Mouse (Mus musculus) regulatory T cell (primary cell): ENCODE results near the gene C8b.

Experiments used
- in situ Hi-C: fragments of 300-600 bp; cut with MboI, MseI; formaldehyde crosslinking; loops from one replicate; pipeline ENCODE4 v1.15.1; 2025; ENCODE audit warnings: high pct_unique_total_duplicates

Gene C8b

DNA sequence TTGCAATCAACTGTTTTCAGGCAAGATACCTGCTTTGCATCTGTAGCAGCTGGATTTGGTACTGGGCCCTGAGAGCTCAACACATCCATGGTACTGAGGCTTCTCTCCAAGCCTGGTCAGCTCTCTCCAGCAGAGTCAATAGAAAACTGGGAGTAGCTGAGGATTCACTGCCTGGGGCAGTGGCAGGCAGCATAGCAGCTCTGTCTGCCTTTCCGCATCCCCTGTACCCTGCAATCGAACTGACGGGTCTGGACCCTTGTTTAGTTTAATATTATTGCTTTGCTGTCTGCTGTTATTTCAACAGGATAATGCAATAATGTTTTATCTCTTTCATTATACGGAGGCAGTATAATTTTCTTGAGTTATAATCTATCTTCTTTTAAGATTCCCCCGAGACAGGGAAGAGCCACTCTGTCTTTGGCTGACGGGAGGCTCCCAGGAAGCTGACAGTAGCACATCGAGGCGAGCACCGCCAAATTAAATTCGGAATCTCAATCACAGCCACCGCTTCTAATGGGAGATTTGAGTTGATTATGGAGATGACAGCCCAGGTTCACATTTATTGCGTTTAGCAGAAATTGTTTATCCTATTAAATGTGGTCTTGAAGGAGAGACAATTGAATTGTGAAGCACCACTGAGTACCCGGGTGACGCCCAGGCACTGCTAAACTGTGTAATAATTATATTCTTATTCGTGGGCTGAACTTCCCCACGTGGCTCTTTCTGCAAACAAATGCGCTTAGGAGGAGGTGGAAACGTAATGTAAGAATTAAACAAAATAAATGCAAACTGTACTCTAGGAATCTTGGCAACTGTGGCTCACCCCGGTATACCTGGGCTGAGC is 39.5 kb downstream of the C8b start:
- in situ Hi-C loops, result no loop called here

DNA sequence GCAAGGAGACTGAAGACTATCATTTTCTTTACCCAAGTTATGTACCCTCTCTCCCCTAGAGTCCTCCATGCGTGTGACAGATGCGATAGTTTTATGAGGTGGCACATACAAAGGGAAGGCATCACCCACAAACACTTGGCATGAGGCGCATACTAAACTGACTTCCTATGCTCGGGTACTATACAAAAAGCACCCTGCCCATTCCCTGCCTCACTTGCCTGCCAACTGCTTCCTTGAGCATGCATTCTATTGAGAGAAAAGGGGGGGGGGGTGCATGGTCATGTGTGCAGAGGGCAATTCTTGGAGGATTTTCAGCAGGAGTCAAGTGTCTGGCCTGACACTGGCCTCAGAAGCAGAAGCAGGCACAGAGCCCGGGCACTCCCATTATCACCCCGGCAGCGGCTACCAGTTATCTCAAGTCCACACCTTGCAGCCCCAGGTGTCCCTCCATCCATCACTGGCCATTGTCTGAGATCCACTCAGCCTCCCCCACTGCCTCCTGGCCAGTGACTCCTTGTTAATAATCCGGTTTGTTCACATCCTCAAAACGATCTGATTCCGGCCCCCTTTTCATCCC is 44.7 kb downstream of the C8b start:
- in situ Hi-C loops, result no loop called here

DNA sequence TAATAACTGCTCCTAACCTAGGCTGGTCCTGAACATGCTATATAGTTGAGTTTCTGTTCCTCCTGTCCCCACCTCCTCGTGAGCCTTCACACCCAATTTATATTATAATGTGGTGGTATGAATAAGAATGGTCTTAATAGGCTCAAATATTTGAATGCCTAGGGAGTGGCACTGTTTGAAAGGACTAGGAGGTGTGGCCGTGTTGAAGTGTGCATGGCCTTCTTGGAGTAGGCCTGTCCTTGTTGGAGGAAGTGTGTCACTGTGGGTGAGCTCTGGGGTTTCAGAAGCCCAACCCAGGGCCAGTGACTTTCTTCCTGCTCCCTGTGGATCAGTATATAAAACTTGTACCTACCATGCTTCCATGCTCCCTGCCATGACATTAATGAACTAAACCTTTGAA is 47.5 kb downstream of the C8b start:
- in situ Hi-C loops, result no loop called here

DNA sequence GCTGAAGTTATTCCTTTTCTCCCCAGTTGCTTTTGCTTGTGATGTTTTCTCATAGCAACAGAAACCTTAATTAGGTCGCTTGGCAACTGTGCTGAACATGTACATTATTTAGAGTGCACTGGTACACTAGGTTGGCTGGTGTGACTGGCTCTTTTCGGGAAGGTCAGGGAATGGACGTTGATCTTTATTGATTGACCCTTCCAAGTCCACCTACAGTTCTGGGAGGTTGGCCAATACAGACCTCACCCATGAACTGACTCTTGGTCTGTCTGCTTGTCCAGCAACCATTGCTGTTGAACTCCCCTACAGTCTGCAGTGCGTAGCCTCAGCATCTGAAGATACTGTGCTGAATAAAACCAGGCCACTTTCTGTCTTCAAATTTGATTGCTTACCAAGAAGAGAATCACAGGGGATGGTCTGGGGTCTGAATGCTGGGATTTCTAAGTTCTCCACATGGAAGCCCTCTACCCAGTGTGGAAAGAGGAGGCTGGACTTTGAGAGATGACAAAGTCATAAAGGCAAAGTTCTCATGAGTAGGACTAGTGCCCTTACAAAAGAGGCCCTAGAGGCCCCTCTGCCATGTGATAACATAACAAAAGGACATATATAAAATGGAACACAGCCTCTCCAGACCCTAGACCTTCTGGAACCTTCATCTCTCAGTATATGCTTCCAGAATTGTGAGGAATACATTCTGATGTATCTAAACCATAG is 50.6 kb downstream of the C8b start:
- in situ Hi-C loops, result no loop called here

DNA sequence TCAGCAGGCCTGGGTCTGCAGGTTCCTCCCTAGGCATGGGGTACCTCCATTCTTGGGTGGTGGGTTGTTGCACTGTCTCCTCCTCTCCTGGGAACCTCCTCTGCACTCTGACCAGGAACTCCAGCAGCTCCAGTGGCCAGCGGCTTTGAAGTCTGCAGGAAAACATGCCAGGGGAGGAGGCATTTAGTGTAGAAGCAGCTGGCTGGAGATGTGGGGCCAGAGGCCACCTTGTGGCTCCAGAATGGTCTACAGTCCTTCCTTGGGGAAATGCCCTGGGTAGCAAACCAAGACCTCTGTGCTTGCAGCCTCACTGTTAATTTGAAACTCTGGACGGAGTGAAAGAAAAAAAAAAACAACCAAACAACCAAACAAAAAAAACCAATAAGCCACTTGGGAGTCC is 51.4 kb downstream of the C8b start:
- in situ Hi-C loops, result no loop called here

DNA sequence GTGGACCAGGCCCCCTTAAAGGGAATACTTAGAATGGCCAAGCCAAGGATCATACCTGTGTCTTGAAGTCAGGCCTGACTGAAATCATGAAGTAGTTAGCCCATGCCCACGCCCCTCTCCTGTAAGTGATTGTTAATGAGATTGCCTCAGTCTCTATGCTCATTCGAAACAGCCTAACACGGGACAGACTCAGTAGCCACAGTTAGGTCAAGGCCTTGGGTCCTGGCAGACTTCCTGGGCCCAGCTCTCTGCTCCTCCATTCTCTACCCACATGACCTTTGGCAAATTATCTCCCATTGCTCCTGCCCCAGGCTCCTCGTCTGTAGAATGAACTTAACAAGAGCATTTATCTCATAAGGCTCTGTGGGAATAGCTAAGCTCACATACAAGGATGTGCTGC is 52.9 kb downstream of the C8b start:
- in situ Hi-C loops, result no loop called here

DNA sequence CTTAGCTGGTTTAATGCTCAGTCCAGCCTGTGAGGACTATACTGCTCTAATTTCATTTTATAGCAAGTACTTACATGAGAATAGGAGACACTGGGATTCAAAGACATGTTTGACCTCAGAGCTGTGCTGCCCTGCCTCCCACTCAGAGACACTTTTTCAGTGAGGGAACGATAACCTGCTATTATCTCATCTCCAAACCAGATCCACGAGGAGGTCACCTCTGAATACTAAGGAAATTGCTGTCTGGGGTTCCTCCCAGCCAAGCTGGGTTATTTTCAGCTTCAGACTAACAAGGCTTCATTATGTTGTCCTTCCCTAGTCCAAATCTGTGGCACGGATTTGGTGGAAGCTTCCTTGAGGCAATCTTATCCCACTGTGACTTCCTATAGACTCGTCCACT is 53.8 kb downstream of the C8b start:
- in situ Hi-C loops, result no loop called here

DNA sequence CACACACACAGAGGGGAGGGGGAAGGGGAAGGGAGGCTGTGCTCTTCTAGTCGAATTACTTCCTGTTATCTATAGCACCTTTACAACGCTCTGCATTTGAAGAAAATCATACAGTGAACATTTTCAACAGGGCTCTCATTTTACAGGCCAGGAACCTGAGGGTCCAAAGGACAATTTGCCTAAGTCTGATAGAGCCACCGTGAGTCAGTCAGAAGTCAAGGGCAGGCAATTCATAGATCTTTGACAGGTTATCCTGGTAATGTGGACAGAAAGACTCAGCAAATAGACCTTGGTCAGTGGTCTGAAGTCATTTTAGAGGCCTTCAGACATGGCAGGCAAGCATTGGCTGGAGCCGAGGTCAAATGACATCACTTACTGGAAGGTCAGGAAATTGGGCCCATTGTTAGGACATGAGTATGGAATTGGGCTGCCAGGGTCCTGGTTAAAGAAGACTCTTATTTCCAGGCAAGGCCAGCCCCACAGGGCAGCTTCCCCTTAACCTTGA is 57.5 kb downstream of the C8b start:
- in situ Hi-C loops, result no loop called here

DNA sequence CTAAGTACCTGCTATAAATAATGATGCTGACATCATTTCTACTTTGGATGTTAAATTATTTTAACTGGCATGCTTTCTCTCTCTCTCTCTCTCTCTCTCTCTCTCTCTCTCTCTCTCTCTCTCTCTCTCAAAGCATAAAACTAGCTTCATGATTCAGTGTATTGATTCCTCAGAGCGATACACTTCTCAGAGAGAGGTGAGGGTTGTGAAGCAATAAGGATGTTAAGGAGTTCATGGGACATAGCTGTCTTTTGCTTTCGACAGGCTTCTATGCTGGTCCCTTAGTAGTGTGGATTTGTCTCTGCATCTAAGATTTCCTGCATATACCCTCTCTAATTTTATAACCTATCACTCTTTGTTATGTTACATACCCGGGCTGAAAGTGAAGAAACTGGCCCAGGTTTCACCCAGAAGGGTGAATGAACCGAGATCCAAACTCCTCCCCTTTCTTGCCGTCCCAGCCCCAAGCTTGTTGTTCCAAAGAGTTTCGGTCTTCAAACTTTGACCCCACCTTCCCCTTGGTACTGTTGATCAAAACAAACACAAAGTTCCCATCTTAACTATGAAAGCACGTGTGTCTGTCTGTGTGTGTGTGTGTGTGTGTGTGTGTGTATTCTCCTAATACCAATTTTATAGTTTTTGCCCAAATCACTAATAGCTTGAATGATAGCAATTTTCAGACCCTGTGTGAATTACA is 58.4 kb downstream of the C8b start:
- in situ Hi-C loops, result no loop called here

DNA sequence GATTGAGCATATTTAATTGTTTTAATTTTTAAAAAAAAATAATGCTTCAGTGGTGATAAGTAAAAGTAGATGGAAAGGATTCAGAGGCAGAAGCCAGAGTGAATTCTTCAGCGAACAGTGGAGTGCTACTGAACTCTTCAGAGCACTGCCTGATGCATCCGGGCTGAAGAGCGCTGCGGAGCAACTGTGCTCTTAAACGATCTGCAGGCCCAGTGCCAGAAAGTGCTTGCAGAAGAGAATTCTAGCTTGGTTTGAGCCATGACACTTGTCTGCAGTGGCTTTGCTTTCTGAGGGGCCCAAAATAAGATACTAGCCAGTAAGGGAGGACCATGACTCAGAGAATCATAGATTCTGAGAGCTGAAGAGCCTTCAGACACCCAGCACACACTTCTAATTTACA is 62.8 kb downstream of the C8b start:
- in situ Hi-C loops, result no loop called here

DNA sequence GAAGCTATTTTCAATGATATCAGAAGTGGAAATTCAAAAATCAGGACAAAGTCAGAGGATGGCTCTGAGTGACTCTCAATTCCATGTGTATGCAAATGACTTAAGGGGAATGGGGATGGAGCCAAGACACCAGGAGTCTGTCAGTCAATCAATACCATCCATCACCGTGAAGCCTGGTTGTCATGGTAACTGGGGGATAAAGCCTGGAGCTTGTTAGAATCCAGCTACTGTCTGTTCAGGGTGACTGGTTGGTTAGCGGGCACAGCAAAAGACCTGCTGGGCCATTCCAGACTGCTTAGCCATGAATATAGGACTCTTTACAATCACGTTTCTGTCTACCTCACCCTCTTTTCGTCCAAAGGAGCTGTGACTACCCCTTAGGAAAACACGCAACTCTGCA is 69.0 kb downstream of the C8b start:
- in situ Hi-C loops, result no loop called here

DNA sequence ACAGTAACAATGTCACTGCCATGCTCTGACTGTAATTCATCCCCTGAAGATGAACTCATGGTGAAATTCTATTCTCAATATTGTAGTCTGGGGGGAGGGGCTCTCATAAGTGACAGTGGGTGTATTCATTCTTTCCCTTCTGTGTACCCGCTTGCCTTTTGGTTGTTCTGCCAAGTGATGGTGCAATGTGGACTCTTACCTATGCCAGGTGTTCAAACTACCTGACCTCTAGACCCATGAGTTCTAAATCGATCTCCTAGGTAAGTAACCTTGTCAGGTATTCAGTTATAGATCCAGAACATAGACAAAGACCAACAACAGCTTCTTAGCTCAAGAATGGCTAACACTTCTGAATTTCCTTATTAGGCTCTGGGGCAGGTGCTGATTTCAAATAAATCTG is 72.2 kb downstream of the C8b start:
- in situ Hi-C loops, result no loop called here

DNA sequence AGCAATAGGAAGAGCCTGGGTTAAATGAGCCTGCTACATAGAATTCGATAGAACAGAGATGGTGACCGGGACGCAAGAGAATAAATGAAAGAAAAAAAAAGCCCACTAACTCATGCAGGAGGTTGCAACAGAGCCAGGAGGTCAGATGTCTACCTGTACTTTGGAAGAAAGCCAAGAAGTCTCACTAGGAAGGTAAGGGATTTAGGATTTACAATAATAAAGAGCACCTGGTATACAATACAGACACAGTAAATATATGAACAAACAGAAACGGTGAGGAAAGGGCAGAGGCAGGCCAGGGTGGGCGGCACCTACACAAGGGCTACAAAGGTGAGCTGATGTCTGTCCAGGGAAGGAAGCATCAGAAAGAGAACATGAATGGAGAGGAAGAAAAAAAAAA is 76.1 kb downstream of the C8b start:
- in situ Hi-C loops, result no loop called here

DNA sequence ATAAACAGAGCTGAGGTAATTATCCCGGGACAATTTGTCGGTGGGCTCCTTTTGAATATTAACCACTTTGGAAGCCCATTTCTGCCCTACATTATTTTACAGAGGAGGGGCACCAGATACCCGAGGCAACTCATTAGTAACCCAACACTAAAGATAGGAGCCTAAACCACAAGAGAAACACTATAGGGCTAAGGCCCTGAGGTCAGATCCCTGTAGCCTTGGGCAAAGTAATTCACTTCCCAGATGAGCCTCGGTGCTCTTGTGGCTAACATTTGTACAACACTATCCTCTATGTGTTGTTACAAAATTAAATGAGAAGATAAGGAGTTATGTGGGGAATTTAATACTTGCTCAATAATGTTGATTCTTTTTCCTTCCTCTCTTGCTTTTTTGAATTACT is 77.4 kb downstream of the C8b start:
- in situ Hi-C loops, result no loop called here
